Mouse (Mus musculus): ENCODE data around the gene Ank3. TPM values are rescaled to one million over a fixed set of nuclear protein-coding genes. Genes with fewer than 3 reads are reported as not detected.

Ank3 gene
- polyA plus RNA-seq, 2 experiments from 2014 or later: 1.1 to 1.2 TPM

GRCm38 (mm10) chr10:69781491-69781890, 382.9 kb downstream of the Ank3 start:
- no peak for ATAC-seq

GRCm38 (mm10) chr10:69785235-69785634, 386.7 kb downstream of the Ank3 start:
- ATAC-seq: no peak

- ATAC-seq: no peak
Observed at GRCm38 (mm10) chr10:69785692-69786091, 387.1 kb downstream of the Ank3 start.

GRCm38 (mm10) chr10:69786220-69786993, 387.8 kb downstream of the Ank3 start:
- no peak for ATAC-seq

- ATAC-seq: no peak
Observed at GRCm38 (mm10) chr10:69787379-69787778, 388.8 kb downstream of the Ank3 start.

GRCm38 (mm10) chr10:69790606-69791005, 392.0 kb downstream of the Ank3 start:
- ATAC-seq: no peak

- no peak for ATAC-seq
Observed at GRCm38 (mm10) chr10:69791951-69792350, 393.4 kb downstream of the Ank3 start.

- no peak for ATAC-seq
Observed at GRCm38 (mm10) chr10:69792400-69792799, 393.8 kb downstream of the Ank3 start.

- ATAC-seq: no peak
Observed at GRCm38 (mm10) chr10:69793079-69793478, 394.5 kb downstream of the Ank3 start.

- no peak for ATAC-seq
Observed at GRCm38 (mm10) chr10:69795656-69796055, 397.1 kb downstream of the Ank3 start.

- no peak for ATAC-seq
Observed at GRCm38 (mm10) chr10:69796421-69796886, 397.9 kb downstream of the Ank3 start.

GRCm38 (mm10) chr10:69803135-69803756, 404.7 kb downstream of the Ank3 start:
- no peak for ATAC-seq

- no peak for ATAC-seq
Observed at GRCm38 (mm10) chr10:69804613-69805012, 406.0 kb downstream of the Ank3 start.

GRCm38 (mm10) chr10:69810785-69811184, 412.2 kb downstream of the Ank3 start:
- ATAC-seq: no peak

GRCm38 (mm10) chr10:69813823-69814522, 415.4 kb downstream of the Ank3 start:
- no peak for ATAC-seq

GRCm38 (mm10) chr10:69821245-69821644, 422.7 kb downstream of the Ank3 start:
- ATAC-seq: no peak

GRCm38 (mm10) chr10:69828770-69829169, 430.2 kb downstream of the Ank3 start:
- no peak for ATAC-seq

GRCm38 (mm10) chr10:69829236-69829635, 430.7 kb downstream of the Ank3 start:
- ATAC-seq: no peak

GRCm38 (mm10) chr10:69831568-69831967, 433.0 kb downstream of the Ank3 start:
- ATAC-seq: no peak

GRCm38 (mm10) chr10:69832241-69832640, 433.7 kb downstream of the Ank3 start:
- no peak for ATAC-seq

GRCm38 (mm10) chr10:69832822-69833221, 434.2 kb downstream of the Ank3 start:
- no peak for ATAC-seq

- no peak for ATAC-seq
Observed at GRCm38 (mm10) chr10:69834700-69835099, 436.1 kb downstream of the Ank3 start.

- ATAC-seq: no peak
Observed at GRCm38 (mm10) chr10:69845749-69846148, 447.2 kb downstream of the Ank3 start.
